Mouse (Mus musculus) bone marrow, adult 2 months (tissue): Measurements from ENCODE around the gene Mast4.
"Not testable (repeated sequence)": the region's sequence is repeated elsewhere in the genome, so short reads cannot be mapped to it uniquely, and the experiment has no call there.

Experiments used
- CTCF ChIP-seq: fragments of 200-500 bp; IDR thresholded peaks from 2 replicates; pipeline ENCODE4 v1.5.1; 2011; ENCODE audit warnings: low read length, control low read depth; ENCODE audit not compliant: control insufficient read depth, insufficient read depth
- POLR2A ChIP-seq: fragments of 200-500 bp; IDR thresholded peaks from 2 replicates; pipeline ENCODE4 v1.6.1; 2011; ENCODE audit warnings: low read depth, mild to moderate bottlenecking, control low read depth, low read length, borderline replicate concordance; ENCODE audit not compliant: control insufficient read depth

- not testable (repeated sequence) for TF ChIP-seq CTCF, POLR2A
Measured at GRCm38 (mm10) chr13:102728951-102729350, 605.3 kb downstream of the Mast4 start.
